21 mouse cellular contexts compared by ENCODE assay signal in the genomic region with DNA sequence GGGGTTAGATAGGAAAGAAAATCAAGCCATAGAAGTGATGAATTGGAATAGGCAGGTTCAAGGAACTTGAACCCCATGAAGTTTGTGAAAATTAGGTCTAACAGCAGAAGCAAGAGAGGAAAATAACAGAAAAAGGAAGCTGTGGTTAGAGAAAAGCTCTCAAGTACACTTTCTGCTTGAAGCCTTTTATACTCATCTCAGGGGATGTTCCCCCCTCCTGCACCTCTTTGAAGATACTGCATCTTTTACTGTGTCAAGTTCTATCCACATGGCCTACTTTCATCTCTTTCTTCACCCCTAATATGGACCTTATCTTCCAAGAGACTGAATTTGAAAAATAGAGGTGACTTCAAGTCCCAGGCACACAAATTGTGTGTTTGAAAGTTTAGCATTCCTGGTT. TPM values are rescaled to one million over a fixed set of nuclear protein-coding genes. Genes with fewer than 3 reads are reported as not detected.
DNase-seq lines count a peak whose midpoint lies in the region; ATAC-seq and TF ChIP-seq lines count a peak whose summit lies in the region.
"Had no signal": no experiment of that assay in that cellular context is flagged by ENCODE, and none has a peak within 500 bp of the region (broad histone marks: within the 10 kb centered on the region; RNA-seq: fewer than 3 reads in every experiment).

No protein-coding gene starts in this region.

- peak; percentile 45 for TF ChIP-seq EP300 in CH12.LX (IDR thresholded peaks at IDR 0.05; ENCODE audit: low read length)

- dilution Hi-C loops in CH12.LX (cut with MboI; ENCODE audit: extremely low pct_ligation_motif_present, extremely low pct_unique_long_range_greater_than_20kb, low sequenced_read_pairs) = no loop called here

- DNase-seq in lung, postnatal 36 days = peak; percentile 16
- DNase-seq in lung, postnatal 14 days = no peak
- peak; percentile 37 for DNase-seq in CH12.LX (ENCODE audit: extremely low read depth)
- DNase-seq in naive thymus-derived CD4-positive, alpha-beta T cell, adult 2 months (ENCODE audit: low read depth) = peak; percentile 85
- peak; percentile 25 for DNase-seq in thymus, postnatal 4 days
- DNase-seq in gastrocnemius, adult 18-20 months (ENCODE audit: low spot score) = no peak
- DNase-seq in kidney, postnatal 14 days = no peak
- DNase-seq: adrenal gland, postnatal 25 days; cerebellum, adult 2 months; gastrocnemius, postnatal 14 days; heart, adult 2 months; lung, postnatal 4 days had no signal

- no peak overlapping the region for H3K4me2 ChIP-seq in CH12.LX (ENCODE audit: insufficient read depth, low read depth, poor library complexity, severe bottlenecking)
- H3K4me2 ChIP-seq: embryonic facial prominence, embryonic 13.5 days; hindbrain, embryonic 12.5 days; intestine, embryonic 15.5 days; limb, embryonic 13.5 days; liver, embryonic 15.5 days had no signal

- H3K36me3 ChIP-seq in CH12.LX (replicated peaks in 1 of 2; ENCODE audit: control insufficient read depth in 1 of 2, insufficient read depth in 1 of 2, low read length in 1 of 2) = peaks cover 0 to 6% of the 10 kb centered on the region in 2 experiments
- H3K36me3 ChIP-seq: embryonic facial prominence, embryonic 13.5 days; liver, embryonic 15.5 days had no signal

- H3K79me2 ChIP-seq in CH12.LX (replicated peaks; ENCODE audit: control insufficient read depth, extremely low read depth, insufficient read depth, poor library complexity, severe bottlenecking) = peaks cover 3% of the 10 kb centered on the region; the same call in 1 of the 2 replicates

- in situ Hi-C loops in CH12.LX (cut with MboI; ENCODE audit: low pct_ligation_motif_present, low pct_unique_long_range_greater_than_20kb, low sequenced_read_pairs) = no loop called here

- peaks cover 8% of the 10 kb centered on the region for H3K9me3 ChIP-seq in CH12.LX (replicated peaks; ENCODE audit: low read length)
- H3K9me3 ChIP-seq: embryonic facial prominence, embryonic 13.5 days; hindbrain, embryonic 12.5 days; intestine, embryonic 15.5 days; liver, embryonic 15.5 days; midbrain, embryonic 10.5 days had no signal

- H3K27ac ChIP-seq in CH12.LX (ENCODE audit: insufficient read depth, low read depth) = no peak overlapping the region
- H3K27ac ChIP-seq: embryonic facial prominence, embryonic 13.5 days; heart, adult 2 months; hindbrain, embryonic 12.5 days; intestine, embryonic 15.5 days; kidney, postnatal 0 days; left cerebral cortex, adult 2 months; limb, embryonic 13.5 days; liver, embryonic 15.5 days; midbrain, embryonic 10.5 days had no signal

- no peaks in the 10 kb centered on the region for H3K27me3 ChIP-seq in CH12.LX (replicated peaks)
- H3K27me3 ChIP-seq: embryonic facial prominence, embryonic 13.5 days; hindbrain, embryonic 12.5 days; intestine, embryonic 15.5 days; limb, embryonic 13.5 days; liver, embryonic 15.5 days had no signal

- peaks cover 13 to 47% of the 10 kb centered on the region in 2 experiments for H3K4me1 ChIP-seq in CH12.LX (ENCODE audit: control insufficient read depth in 1 of 2, insufficient read depth in 2 of 2)

- H3K9ac ChIP-seq in CH12.LX (ENCODE audit: insufficient read depth, low read depth) = no peak overlapping the region
- H3K9ac ChIP-seq: embryonic facial prominence, embryonic 13.5 days; hindbrain, embryonic 12.5 days; intestine, embryonic 15.5 days; limb, embryonic 13.5 days; liver, embryonic 15.5 days had no signal

- no peak for TF ChIP-seq CTCF in CH12.LX (conservative IDR thresholded peaks at IDR 0.05 in 1 of 2, IDR thresholded peaks at IDR 0.05 in 1 of 2; ENCODE audit: low read depth in 2 of 2, low read length in 2 of 2)

- no peak for TF ChIP-seq RAD21 in CH12.LX (IDR thresholded peaks at IDR 0.05; ENCODE audit: low read depth, low read length)

- TF ChIP-seq POLR2A in CH12.LX (IDR thresholded peaks at IDR 0.05; ENCODE audit: low read depth, low read length) = no peak

- H3K4me3 ChIP-seq in CH12.LX (replicated peaks in 1 of 3; ENCODE audit: low read depth in 2 of 3, low read length in 2 of 3, poor library complexity in 1 of 3) = no peak overlapping the region
- H3K4me3 ChIP-seq: embryonic facial prominence, embryonic 13.5 days; heart, adult 2 months; hindbrain, embryonic 12.5 days; intestine, embryonic 15.5 days; left cerebral cortex, adult 2 months; limb, embryonic 13.5 days; liver, embryonic 15.5 days; midbrain, embryonic 10.5 days had no signal

- ATAC-seq in frontal cortex, adult (ENCODE audit: low TSS enrichment) = no peak
- ATAC-seq: intestine, embryonic 15.5 days had no signal

TF ChIP-seq in CH12.LX, 34 proteins besides CTCF, POLR2A, EP300 and RAD21:
- TF ChIP-seq MAFK (IDR thresholded peaks at IDR 0.05; ENCODE audit: insufficient replicate concordance, low read length) (no peak), MYC (IDR thresholded peaks at IDR 0.05; ENCODE audit: low read depth, low read length) (0 out of 2 replicates have a peak, but pooled peaks have one; percentile 14)

RNA-seq across cellular contexts. Expression of gene Creb1, which starts 4.8 kb away (rescaled TPM):
- total RNA-seq in CH12.LX (2012; rRNA removed) (40.6 and 42.8 TPM in 2 replicates), CH12.LX (2014; rRNA removed) (24.2 and 25.4 TPM in 2 replicates)
- 21.0 and 23.8 TPM in 2 replicates for polyA plus RNA-seq in CH12.LX (2012; ENCODE audit: insufficient read length, low read depth)
- total RNA-seq in gastrocnemius, adult 18-20 months (2021) = 10 to 100 TPM; 18.4 to 20.3 TPM

Comparison
In these comparisons a context has a peak if more than half of its experiments do, and no peak if none do; other contexts are left out.
1. DNase-seq: peak in lung, postnatal 36 days (single experiment), CH12.LX (single experiment), naive thymus-derived CD4-positive, alpha-beta T cell, adult 2 months (single experiment) and thymus, postnatal 4 days (single experiment); none in lung, postnatal 14 days (single experiment), gastrocnemius, adult 18-20 months (single experiment) and kidney, postnatal 14 days (single experiment).